ENCODE assay signal across 9 mouse cellular contexts in genomic region chr15:41162268-41162667, GRCm38 (mm10).
A peak's percentile ranks its signal among the peaks of the same experiment; 100 is the strongest.
DNase-seq lines count a peak whose midpoint lies in the region; ATAC-seq lines count a peak whose summit lies in the region.
"Had no signal": no experiment of that assay in that cellular context is flagged by ENCODE, and none has a peak within 500 bp of the region (broad histone marks: within the 10 kb centered on the region; RNA-seq: fewer than 3 reads in every experiment).

No protein-coding gene starts in this region.

- H3K9ac ChIP-seq in intestine, embryonic 16.5 days (ENCODE audit: low read depth, low read length) = no peak overlapping the region
- H3K9ac ChIP-seq in stomach, embryonic 16.5 days (ENCODE audit: low read length) = peak overlapping the region; percentile 38; the same call in 1 of the 2 replicates

- 0 out of 2 replicates have a peak overlapping the region, but pooled peaks have one; percentile 21 for H3K27ac ChIP-seq in intestine, embryonic 16.5 days (ENCODE audit: low read length)
- no peak overlapping the region for H3K27ac ChIP-seq in stomach, embryonic 16.5 days (ENCODE audit: low read length)

- no peaks in the 10 kb centered on the region for H3K9me3 ChIP-seq in intestine, embryonic 16.5 days (ENCODE audit: control insufficient read depth, low read length)
- H3K9me3 ChIP-seq in stomach, embryonic 16.5 days (replicated peaks; ENCODE audit: control insufficient read depth, low read length) = no peaks in the 10 kb centered on the region
- H3K9me3 ChIP-seq: megakaryocyte, embryonic 14.5 days had no signal

- H3K36me3 ChIP-seq in intestine, embryonic 16.5 days (ENCODE audit: control insufficient read depth, insufficient read depth, low read length) = no peaks in the 10 kb centered on the region
- H3K36me3 ChIP-seq in stomach, embryonic 16.5 days (ENCODE audit: control insufficient read depth, insufficient read depth, low read length) = no peaks in the 10 kb centered on the region

- DNase-seq in kidney, adult 9 months = peak; percentile 5
- DNase-seq in kidney, postnatal 25 days = no peak
- peak; percentile 6 to 31 for DNase-seq in right cerebral cortex, adult 2 months (ENCODE audit: low spot score in 2 of 2)
- no peak for DNase-seq in right cerebral cortex, postnatal 14 days
- DNase-seq in adrenal gland, adult 2 months = no peak
- DNase-seq in spleen, adult 12 weeks (ENCODE audit: low spot score) = no peak

- no peak for ATAC-seq in intestine, embryonic 16.5 days
- ATAC-seq in stomach, embryonic 16.5 days (ENCODE audit: insufficient read depth, low FRiP score) = no peak

- no peak overlapping the region for H3K4me3 ChIP-seq in intestine, embryonic 16.5 days (ENCODE audit: low read length)
- H3K4me3 ChIP-seq in stomach, embryonic 16.5 days (replicated peaks; ENCODE audit: low read length) = 0 out of 2 replicates have a peak overlapping the region, but pooled peaks have one; percentile 11

- WGBS in intestine, embryonic 16.5 days = 30% methylated on average over 8 of the region's 8 CpGs
- 29% methylated on average over 8 of the region's 8 CpGs for WGBS in stomach, embryonic 16.5 days

- peak overlapping the region; percentile 30; the same call in 1 of the 2 replicates for H3K4me2 ChIP-seq in intestine, embryonic 16.5 days (ENCODE audit: low read depth, low read length)
- peak overlapping the region; percentile 36 for H3K4me2 ChIP-seq in stomach, embryonic 16.5 days (ENCODE audit: low read depth, low read length)

- no peaks in the 10 kb centered on the region for H3K4me1 ChIP-seq in intestine, embryonic 16.5 days (ENCODE audit: control insufficient read depth, insufficient read depth, low read length)
- peaks cover 5% of the 10 kb centered on the region; the same call in 1 of the 2 replicates for H3K4me1 ChIP-seq in stomach, embryonic 16.5 days (ENCODE audit: control insufficient read depth, insufficient read depth, low read length)

- no peaks in the 10 kb centered on the region for H3K27me3 ChIP-seq in intestine, embryonic 16.5 days (replicated peaks; ENCODE audit: control insufficient read depth, insufficient read depth, low read length)
- no peaks in the 10 kb centered on the region for H3K27me3 ChIP-seq in stomach, embryonic 16.5 days (ENCODE audit: control insufficient read depth, insufficient read depth, low read length)
- H3K27me3 ChIP-seq: megakaryocyte, embryonic 14.5 days had no signal

Comparison
In these comparisons a context has a peak if more than half of its experiments do, and no peak if none do; other contexts are left out.
1. DNase-seq: peak in kidney, adult 9 months (single experiment) and right cerebral cortex, adult 2 months (2 of 2); none in kidney, postnatal 25 days (0 of 2), right cerebral cortex, postnatal 14 days (single experiment), adrenal gland, adult 2 months (single experiment) and spleen, adult 12 weeks (single experiment).